Mouse (Mus musculus) layer of hippocampus, adult 8-10 months (tissue): ENCODE measurements at regions not wholly inside any gene's neighbourhood (a gene's known extent, or its start where the extent isn't known, plus 50 kb on each side); places are given as distances from the start of the nearest gene placed in this dataset.
"Not testable (repeated sequence)": the region's sequence is repeated elsewhere in the genome, so short reads cannot be mapped to it uniquely, and the experiment has no call there.

Source experiments
- DNase-seq, 2 experiments: peaks; one replicate each; pipeline ENCODE4 v3.0.0; 2022; ENCODE audit warnings: low spot score in 2 of 2

DNA sequence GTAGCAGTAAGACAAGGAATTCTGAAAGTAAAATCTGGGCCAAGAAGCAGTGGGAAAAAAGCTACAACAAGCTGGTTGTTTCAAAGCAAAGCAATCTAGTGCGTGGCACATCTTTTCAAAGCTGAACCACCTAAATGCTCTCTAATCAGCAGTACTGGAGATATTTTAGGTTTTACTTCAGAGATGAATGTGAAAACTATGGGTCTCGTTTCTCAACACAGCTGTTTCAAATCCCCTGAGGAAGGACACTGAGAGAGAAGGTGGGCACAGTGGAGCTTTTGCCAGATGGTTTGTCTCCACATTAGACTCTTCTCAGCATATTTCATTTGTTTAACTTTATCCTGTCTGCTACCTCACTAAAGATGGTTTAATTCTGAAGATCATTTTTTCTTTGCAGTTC is 183.8 kb upstream of the Gria3 start:
- no peak for DNase-seq

DNA sequence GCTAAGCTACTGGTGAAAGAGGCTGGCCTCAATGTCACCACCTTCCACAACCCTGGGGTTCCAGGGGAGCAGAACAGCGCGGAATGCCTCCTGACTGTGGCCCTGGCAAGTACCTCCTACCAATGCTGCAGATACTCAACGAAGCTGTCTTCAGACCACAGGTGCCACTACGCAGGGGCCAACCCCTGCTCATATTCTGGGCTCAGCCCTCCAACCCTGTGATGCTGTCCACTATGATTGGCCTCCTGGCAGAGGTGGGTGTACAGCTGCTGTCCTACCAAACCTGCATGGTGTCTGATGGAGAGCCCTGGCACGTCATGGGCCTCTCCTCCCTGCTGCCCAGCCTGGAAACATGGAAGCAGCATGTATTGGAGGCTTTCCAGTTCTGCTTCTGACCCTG is 150.9 kb upstream of the Gria3 start:
- DNase-seq = not testable (repeated sequence)

DNA sequence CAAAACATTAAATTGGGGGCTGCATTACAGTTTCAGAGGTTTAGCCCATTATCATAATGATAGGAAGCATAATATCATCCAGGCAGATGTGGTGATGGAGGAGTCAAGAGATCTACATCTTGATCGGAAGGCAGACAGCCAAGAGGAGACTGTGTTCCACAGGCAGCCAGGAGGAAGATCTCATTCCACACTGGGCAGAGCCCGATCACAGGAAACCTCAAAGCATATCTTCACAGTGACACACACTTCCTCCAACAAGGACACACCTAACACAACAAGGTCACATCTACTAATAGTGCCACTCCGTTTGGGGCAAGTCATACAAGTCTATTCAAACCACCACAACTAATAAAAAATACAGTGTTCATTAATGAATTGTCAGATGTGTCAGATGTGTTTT is 147.7 kb upstream of the Gria3 start:
- DNase-seq = no peak

DNA sequence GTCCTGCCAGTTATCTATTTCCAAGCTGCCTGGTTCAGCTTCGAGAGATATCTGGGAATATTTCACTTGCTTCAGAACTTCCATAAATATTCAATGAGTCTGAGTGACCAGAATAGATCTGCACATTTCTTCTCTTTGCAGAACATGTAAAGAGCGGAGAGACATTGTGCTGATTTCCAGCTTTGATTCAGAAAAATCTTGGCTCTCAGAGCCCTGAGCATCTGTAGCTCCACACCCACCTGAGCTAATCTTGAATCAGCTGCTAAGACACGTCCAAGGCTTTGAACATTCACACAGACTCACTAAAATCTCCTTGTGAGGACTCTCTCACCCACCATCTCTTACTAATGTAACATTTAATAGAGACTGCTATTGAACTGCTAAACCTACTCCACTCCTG is 146.0 kb upstream of the Gria3 start:
- DNase-seq = peak; percentile 13 to 17

DNA sequence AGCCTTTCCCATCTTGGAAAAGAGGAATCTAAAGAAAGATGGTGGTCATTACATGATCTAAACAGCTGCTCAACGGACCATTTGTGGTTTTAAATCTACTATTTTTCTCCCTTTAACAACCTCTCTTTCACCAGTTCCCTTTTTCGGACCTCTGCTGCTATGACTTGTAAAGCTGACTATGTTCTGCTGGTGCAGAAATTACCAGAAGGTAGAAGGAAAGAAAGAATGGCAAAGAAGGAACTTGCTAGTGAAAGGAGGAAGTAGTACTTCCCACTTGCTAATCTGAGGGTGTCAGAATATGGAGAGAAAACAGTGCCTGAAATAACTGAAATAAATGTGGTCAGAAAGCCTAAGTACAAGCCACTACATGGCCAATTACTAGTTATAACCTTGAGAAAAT is 109.6 kb upstream of the Gria3 start:
- DNase-seq = no peak

DNA sequence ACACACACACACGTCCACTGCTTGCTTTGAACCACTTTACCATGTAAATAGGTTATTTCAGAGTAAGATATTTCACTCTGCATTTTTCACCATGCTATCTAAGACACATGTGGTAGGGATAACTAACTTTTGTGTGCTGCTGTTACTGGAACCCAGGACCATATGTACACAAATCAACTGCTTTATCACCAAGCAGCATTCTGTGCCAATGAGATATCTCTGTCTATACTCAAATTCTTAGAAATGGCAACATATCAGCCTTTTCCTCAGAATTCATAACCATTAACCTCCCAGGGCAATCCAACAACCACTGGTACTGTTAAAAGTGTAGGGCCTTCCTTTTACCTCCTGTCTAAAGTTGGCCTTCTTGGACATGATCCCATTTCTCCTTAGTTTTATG is 84.2 kb upstream of the Gria3 start:
- no peak for DNase-seq

DNA sequence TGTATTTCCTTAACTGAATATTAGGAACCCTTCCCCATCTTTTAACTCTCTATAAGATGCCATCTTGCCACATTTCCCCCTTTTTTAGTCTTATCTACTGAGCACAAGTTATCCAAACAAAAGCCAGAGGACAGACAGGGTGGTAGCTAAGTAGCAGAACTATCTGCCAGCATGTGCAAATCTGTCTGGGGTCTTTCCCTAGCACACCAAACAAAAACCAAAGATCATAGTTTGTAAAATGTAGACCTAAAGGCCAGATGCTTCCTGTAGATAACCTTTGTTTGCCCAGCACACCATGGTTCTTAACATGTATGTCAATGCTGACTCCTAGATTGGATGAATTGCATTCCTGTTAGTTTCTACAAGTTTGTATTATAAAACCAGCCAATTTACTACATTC is 82.9 kb upstream of the Gria3 start:
- no peak for DNase-seq

DNA sequence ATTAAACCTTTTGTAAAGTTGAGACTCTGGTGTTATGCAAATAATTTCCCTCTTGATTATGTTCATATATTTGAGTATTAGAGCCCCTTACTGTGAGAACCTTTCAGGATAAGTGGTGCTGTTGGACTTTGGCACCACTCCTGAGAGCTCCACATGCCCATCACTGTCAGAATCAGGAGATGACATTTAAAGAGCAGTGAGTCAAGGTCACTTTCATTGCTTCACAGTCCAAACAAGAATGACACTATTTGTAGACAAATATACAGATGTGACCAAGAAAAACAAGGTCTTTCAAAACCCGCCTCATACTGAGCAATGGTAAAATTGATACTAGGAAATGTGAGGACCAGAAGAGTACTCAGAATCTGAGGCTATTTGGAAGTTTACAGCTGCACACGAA is 80.8 kb upstream of the Gria3 start:
- no peak for DNase-seq
